ENCODE assay signal across 19 mouse cellular contexts in the genomic region with DNA sequence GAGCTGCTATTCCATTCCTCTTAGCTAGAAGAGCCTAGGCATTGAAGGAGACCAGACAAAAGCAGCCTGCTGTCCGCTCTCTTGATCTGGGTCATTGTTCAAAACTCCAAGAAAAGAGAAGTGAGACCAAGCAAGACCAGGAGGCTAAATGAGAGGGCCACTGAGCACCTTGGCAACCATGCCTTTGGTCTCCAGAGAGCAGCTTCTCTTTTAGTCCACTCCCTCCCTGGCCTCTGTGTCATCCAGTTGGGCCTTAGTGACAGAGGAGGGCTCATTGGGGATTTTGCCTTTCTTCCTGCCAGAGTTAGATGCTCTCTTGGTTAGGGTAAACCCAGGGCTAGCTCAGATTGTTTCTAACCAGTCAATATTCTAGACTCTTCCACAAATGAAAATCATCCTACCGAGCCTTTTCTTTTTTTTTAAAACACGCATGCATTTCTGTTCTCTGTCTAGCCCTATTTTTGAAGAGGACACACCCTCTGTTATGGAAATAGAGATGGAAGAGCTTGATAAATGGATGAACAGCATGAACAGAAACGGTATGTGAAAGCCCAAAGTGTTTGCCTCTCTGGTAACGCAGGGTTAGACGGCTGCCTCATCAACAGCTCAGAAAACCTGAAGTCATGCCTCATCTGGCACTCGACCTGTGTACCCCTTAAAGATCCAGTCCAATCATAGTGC.
"Had no signal": no experiment of that assay in that cellular context is flagged by ENCODE, and none has a peak within 500 bp of the region (broad histone marks: within the 10 kb centered on the region; RNA-seq: fewer than 3 reads in every experiment).

No protein-coding gene starts in this region.

- ATAC-seq: midbrain, embryonic 16.5 days had no signal

- H3K4me2 ChIP-seq: kidney, embryonic 15.5 days; limb, embryonic 13.5 days; liver, embryonic 13.5 days; midbrain, embryonic 12.5 days had no signal

- H3K4me1 ChIP-seq: kidney, embryonic 15.5 days; limb, embryonic 13.5 days had no signal

- DNase-seq: kidney, adult 11 months; kidney, adult 8-10 months; kidney, postnatal 14 days; kidney, postnatal 4 days; layer of hippocampus, adult 9-11 months; liver, embryonic 13.5 days; lung, adult 2 months; lung, postnatal 14 days; lung, postnatal 4 days; thymus, adult 2 months; thymus, postnatal 14 days; thymus, postnatal 4 days had no signal

- H3K9me3 ChIP-seq: kidney, embryonic 15.5 days; limb, embryonic 10.5 days; limb, embryonic 13.5 days; liver, embryonic 13.5 days; midbrain, embryonic 12.5 days had no signal

- H3K9ac ChIP-seq: kidney, embryonic 15.5 days; limb, embryonic 13.5 days; liver, embryonic 13.5 days; midbrain, embryonic 12.5 days had no signal

- H3K27ac ChIP-seq: kidney, embryonic 15.5 days; layer of hippocampus, adult 2 months; limb, embryonic 10.5 days; limb, embryonic 13.5 days; liver, embryonic 13.5 days; midbrain, embryonic 12.5 days; stomach, postnatal 0 days had no signal

- H3K36me3 ChIP-seq: kidney, embryonic 15.5 days; limb, embryonic 10.5 days; limb, embryonic 13.5 days; liver, embryonic 13.5 days; midbrain, embryonic 12.5 days had no signal

- H3K4me3 ChIP-seq: kidney, embryonic 15.5 days; layer of hippocampus, adult 2 months; limb, embryonic 10.5 days; limb, embryonic 13.5 days; liver, embryonic 13.5 days; midbrain, embryonic 12.5 days had no signal
